Mouse (Mus musculus): ENCODE data around the gene Greb1.

DNA sequence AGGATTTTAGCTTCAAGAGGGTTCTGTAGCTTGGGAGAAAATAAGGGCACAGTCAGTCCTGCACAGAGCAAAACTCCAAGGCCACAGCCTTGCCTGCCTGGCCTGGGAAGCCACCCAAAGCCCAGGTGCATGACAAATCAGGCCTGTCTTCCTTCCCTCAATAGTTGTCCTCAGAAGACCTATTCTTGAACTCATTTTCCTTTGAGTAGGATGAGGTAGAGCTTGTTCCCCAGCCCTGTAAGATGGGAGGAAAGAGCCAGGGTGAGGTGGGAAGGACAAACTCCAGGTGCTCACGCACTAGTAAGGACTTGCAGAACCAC, 169.9 kb downstream of the Greb1 start:
- TF ChIP-seq MXI1 (IDR thresholded peaks at IDR 0.05; ENCODE audit: low read depth, low read length), result no peak
- TF ChIP-seq RAD21 (IDR thresholded peaks at IDR 0.05; ENCODE audit: low read depth, low read length), result no peak
- TF ChIP-seq MYC (IDR thresholded peaks at IDR 0.05; ENCODE audit: low read depth, low read length), result no peak
- no peak for TF ChIP-seq MAFK (IDR thresholded peaks at IDR 0.05; ENCODE audit: borderline replicate concordance, low read depth, low read length)
